Comparison of ENCODE assay signal across 12 mouse cellular contexts in genomic region chr12:77131328-77131727, GRCm38 (mm10).
A peak's percentile ranks its signal among the peaks of the same experiment; 100 is the strongest.
DNase-seq lines count a peak whose midpoint lies in the region; ATAC-seq and TF ChIP-seq lines count a peak whose summit lies in the region.
"Had no signal": no experiment of that assay in that cellular context is flagged by ENCODE, and none has a peak within 500 bp of the region (broad histone marks: within the 10 kb centered on the region; RNA-seq: fewer than 3 reads in every experiment).

No protein-coding gene starts in this region.

- TF ChIP-seq CTCF in cerebellum, adult 2 months (IDR thresholded peaks at IDR 0.05; ENCODE audit: borderline replicate concordance, insufficient read depth, low read depth, low read length): no peak

- H3K4me3 ChIP-seq in embryonic facial prominence, embryonic 14.5 days (ENCODE audit: low read depth, low read length): no peak overlapping the region
- no peak overlapping the region for H3K4me3 ChIP-seq in embryonic facial prominence, embryonic 10.5 days
- no peak overlapping the region for H3K4me3 ChIP-seq in cerebellum, adult 2 months (replicated peaks; ENCODE audit: insufficient read depth, low read depth, low read length)
- no peak overlapping the region for H3K4me3 ChIP-seq in hindbrain, embryonic 13.5 days
- H3K4me3 ChIP-seq: embryonic facial prominence, embryonic 13.5 days; limb, embryonic 15.5 days; midbrain, embryonic 13.5 days had no signal

- H3K4me2 ChIP-seq in embryonic facial prominence, embryonic 14.5 days (ENCODE audit: low read depth, low read length): no peak overlapping the region
- no peak overlapping the region for H3K4me2 ChIP-seq in hindbrain, embryonic 13.5 days
- H3K4me2 ChIP-seq: embryonic facial prominence, embryonic 13.5 days; limb, embryonic 15.5 days; midbrain, embryonic 13.5 days had no signal

- DNase-seq in embryonic facial prominence, embryonic 14.5 days (ENCODE audit: low spot score): peak; percentile 14
- DNase-seq in embryonic facial prominence, embryonic 10.5 days (ENCODE audit: low spot score): no peak
- DNase-seq in 416B (ENCODE audit: low read depth): peak; percentile 82
- DNase-seq in cerebellum, adult 2 months: peak; percentile 28 to 58
- peak; percentile 22 for DNase-seq in kidney, postnatal 14 days
- DNase-seq in frontal cortex, postnatal 14 days (ENCODE audit: low spot score in 2 of 2): no peak
- no peak for DNase-seq in adrenal gland, postnatal 25 days
- DNase-seq: adrenal gland, postnatal 36 days had no signal

- no peak overlapping the region for H3K27ac ChIP-seq in embryonic facial prominence, embryonic 14.5 days (replicated peaks; ENCODE audit: low read depth, low read length)
- H3K27ac ChIP-seq in embryonic facial prominence, embryonic 10.5 days (replicated peaks): no peak overlapping the region
- H3K27ac ChIP-seq in cerebellum, adult 2 months (ENCODE audit: insufficient read depth, low read length): no peak overlapping the region
- no peak overlapping the region for H3K27ac ChIP-seq in hindbrain, embryonic 13.5 days
- H3K27ac ChIP-seq: embryonic facial prominence, embryonic 13.5 days; limb, embryonic 15.5 days; midbrain, embryonic 13.5 days had no signal

- no peak for TF ChIP-seq POLR2A in cerebellum, adult 2 months (IDR thresholded peaks at IDR 0.05; ENCODE audit: borderline replicate concordance, insufficient read depth, low read length)

- no peaks in the 10 kb centered on the region; the same call in 1 of the 2 replicates for H3K4me1 ChIP-seq in embryonic facial prominence, embryonic 14.5 days (ENCODE audit: control insufficient read depth, insufficient read depth, low read length)
- 0 out of 2 replicates have a peak, but pooled peaks cover 12% of the 10 kb centered on the region for H3K4me1 ChIP-seq in embryonic facial prominence, embryonic 10.5 days
- H3K4me1 ChIP-seq in cerebellum, adult 2 months (ENCODE audit: control insufficient read depth, insufficient read depth, low read length): peaks cover 3% of the 10 kb centered on the region; the same call in 1 of the 2 replicates
- no peaks in the 10 kb centered on the region for H3K4me1 ChIP-seq in hindbrain, embryonic 13.5 days (replicated peaks)
- H3K4me1 ChIP-seq: embryonic facial prominence, embryonic 13.5 days; midbrain, embryonic 13.5 days had no signal

- no peak for ATAC-seq in embryonic facial prominence, embryonic 14.5 days (ENCODE audit: low read depth)
- no peak for ATAC-seq in hindbrain, embryonic 13.5 days (ENCODE audit: low FRiP score)
- ATAC-seq: midbrain, embryonic 13.5 days had no signal

- WGBS in embryonic facial prominence, embryonic 14.5 days: 50% methylated on average over 7 of the region's 7 CpGs
- 58% methylated on average over 7 of the region's 7 CpGs for WGBS in embryonic facial prominence, embryonic 10.5 days
- 22% methylated on average over 7 of the region's 7 CpGs for WGBS in cerebellum, adult 2 months
- WGBS in hindbrain, embryonic 13.5 days: 78% methylated on average over 7 of the region's 7 CpGs

- no peaks in the 10 kb centered on the region for H3K9me3 ChIP-seq in embryonic facial prominence, embryonic 14.5 days (ENCODE audit: control insufficient read depth, low read length)
- H3K9me3 ChIP-seq in embryonic facial prominence, embryonic 10.5 days: no peaks in the 10 kb centered on the region
- 0 out of 2 replicates have a peak, but pooled peaks cover 8% of the 10 kb centered on the region for H3K9me3 ChIP-seq in hindbrain, embryonic 13.5 days
- H3K9me3 ChIP-seq: limb, embryonic 15.5 days had no signal

- H3K36me3 ChIP-seq in embryonic facial prominence, embryonic 14.5 days (ENCODE audit: control insufficient read depth, insufficient read depth, low read length): no peaks in the 10 kb centered on the region
- no peaks in the 10 kb centered on the region for H3K36me3 ChIP-seq in embryonic facial prominence, embryonic 10.5 days (replicated peaks)
- no peaks in the 10 kb centered on the region for H3K36me3 ChIP-seq in hindbrain, embryonic 13.5 days
- H3K36me3 ChIP-seq: embryonic facial prominence, embryonic 13.5 days; limb, embryonic 15.5 days; midbrain, embryonic 13.5 days had no signal

- H3K27me3 ChIP-seq in embryonic facial prominence, embryonic 14.5 days (replicated peaks; ENCODE audit: control insufficient read depth, insufficient read depth, low read length): no peaks in the 10 kb centered on the region
- peaks cover 6% of the 10 kb centered on the region; the same call in 1 of the 2 replicates for H3K27me3 ChIP-seq in embryonic facial prominence, embryonic 10.5 days (replicated peaks; ENCODE audit: low read depth, poor library complexity, severe bottlenecking)
- H3K27me3 ChIP-seq in cerebellum, adult 2 months (ENCODE audit: control insufficient read depth, insufficient read depth, low read length): no peaks in the 10 kb centered on the region
- no peaks in the 10 kb centered on the region for H3K27me3 ChIP-seq in hindbrain, embryonic 13.5 days
- H3K27me3 ChIP-seq: embryonic facial prominence, embryonic 13.5 days; limb, embryonic 15.5 days; midbrain, embryonic 13.5 days had no signal

- no peak overlapping the region for H3K9ac ChIP-seq in embryonic facial prominence, embryonic 14.5 days (ENCODE audit: low read depth, low read length)
- H3K9ac ChIP-seq in hindbrain, embryonic 13.5 days: no peak overlapping the region
- H3K9ac ChIP-seq: embryonic facial prominence, embryonic 13.5 days; limb, embryonic 15.5 days; midbrain, embryonic 13.5 days had no signal

Comparison
In these comparisons a context has a peak if more than half of its experiments do, and no peak if none do; other contexts are left out.
1. DNase-seq: peak in embryonic facial prominence, embryonic 14.5 days (single experiment), 416B (single experiment), cerebellum, adult 2 months (2 of 2) and kidney, postnatal 14 days (single experiment); none in embryonic facial prominence, embryonic 10.5 days (single experiment), frontal cortex, postnatal 14 days (0 of 2) and adrenal gland, postnatal 25 days (single experiment).